Mouse (Mus musculus) urinary bladder, postnatal 4 days (tissue): Measurements from ENCODE around the gene Acaca.
A peak's percentile ranks its signal among the peaks of the same experiment; 100 is the strongest.
"Not testable (repeated sequence)": the region's sequence is repeated elsewhere in the genome, so short reads cannot be mapped to it uniquely, and the experiment has no call there.

Experiments used
- DNase-seq, 2 experiments: peaks; one replicate each; pipeline ENCODE4 v3.0.0; 2021 to 2022; ENCODE audit warnings: low spot score in 2 of 2

The Acaca gene

GRCm38 (mm10) chr11:84332860-84333259, 203.4 kb downstream of the Acaca start:
- DNase-seq: no peak

GRCm38 (mm10) chr11:84338273-84338672, 208.8 kb downstream of the Acaca start:
- DNase-seq: not testable (repeated sequence)

DNA sequence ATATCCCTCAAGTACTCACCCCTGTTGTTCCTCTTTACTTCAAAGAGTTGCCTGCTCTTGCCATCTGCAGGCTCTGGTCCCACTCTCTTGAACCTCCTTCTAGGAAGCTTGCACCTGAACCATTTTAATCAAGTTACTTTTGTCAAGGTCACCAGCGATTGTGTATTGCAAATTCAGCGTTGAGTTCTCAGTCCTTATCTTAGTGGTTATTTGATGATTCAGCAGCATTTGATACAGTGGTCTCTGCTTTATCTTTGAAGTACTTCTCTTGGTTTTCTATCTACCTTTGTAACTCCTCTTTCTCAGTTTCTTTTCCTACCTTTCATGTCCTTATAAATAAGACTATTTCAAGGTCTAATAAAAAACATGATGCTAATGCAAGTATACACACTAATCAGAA, 211.2 kb downstream of the Acaca start:
- no peak for DNase-seq

- no peak for DNase-seq
Observed at GRCm38 (mm10) chr11:84344522-84345236, 215.2 kb downstream of the Acaca start.

DNA sequence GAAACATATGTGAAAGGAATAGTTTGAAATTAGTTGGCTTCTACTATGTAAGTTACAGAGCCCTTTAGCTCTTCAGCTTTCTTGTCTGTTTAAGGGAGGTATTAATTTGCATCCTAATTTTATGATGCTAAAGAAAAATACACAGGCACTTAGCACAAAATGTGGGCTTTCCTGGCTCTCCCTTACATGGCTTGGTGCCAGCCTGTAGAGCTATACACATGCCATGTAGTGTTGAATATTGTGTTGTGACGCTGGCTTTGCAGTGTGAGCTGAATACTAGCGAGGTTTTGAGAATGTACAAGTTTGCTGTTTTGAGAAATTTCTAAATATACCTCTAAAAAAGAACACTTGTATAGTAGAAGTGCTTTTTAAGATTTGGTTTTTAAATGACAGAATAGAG, 218.3 kb downstream of the Acaca start:
- no peak for DNase-seq

DNA sequence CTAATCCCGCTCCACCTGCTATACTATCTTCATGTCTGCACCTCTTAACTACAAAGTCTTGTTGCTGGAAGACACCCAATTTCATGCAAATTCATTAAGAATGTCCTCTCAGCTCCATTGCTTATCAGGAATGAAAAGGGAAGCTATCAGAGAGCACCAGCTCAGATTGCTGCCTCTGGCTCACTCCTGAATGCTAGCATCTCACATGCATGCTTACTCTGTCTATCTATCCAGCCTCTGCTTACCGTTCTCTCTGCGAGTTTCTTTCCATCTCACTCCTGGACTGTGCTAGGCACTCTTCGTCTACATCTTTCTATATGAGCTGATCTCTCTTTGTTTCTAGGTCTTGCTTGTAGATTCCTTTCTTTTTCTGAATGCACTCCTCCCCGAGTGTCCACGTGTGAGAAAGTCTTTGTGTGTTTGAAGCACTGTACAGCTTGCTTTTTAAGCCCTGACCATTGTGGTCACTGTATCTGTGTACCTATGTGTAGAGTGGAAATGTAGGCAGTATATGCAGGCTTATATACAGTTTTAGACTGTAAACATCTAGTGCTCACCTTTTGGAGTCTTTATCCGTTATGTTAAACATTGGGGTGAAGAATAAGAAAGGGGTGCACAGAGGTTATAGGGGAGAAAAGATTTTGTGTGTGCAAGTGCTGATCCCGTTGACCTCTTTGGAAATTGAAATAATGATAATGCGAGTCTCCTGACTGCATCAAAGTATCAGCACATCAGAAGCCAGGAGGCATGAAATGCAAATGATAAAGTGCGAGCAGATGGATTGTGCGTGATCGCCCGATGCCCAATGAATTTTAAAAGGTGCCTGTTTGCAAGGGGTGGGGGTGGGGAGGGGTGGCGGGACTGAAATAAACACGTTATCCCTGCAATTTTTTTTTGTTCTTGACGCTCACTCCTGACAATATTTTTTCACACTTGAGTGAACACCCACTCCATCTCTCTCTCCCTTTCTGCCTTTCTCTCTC, 219.7 kb downstream of the Acaca start:
- no peak for DNase-seq

GRCm38 (mm10) chr11:84351150-84351549, 221.7 kb downstream of the Acaca start:
- DNase-seq: no peak

DNA sequence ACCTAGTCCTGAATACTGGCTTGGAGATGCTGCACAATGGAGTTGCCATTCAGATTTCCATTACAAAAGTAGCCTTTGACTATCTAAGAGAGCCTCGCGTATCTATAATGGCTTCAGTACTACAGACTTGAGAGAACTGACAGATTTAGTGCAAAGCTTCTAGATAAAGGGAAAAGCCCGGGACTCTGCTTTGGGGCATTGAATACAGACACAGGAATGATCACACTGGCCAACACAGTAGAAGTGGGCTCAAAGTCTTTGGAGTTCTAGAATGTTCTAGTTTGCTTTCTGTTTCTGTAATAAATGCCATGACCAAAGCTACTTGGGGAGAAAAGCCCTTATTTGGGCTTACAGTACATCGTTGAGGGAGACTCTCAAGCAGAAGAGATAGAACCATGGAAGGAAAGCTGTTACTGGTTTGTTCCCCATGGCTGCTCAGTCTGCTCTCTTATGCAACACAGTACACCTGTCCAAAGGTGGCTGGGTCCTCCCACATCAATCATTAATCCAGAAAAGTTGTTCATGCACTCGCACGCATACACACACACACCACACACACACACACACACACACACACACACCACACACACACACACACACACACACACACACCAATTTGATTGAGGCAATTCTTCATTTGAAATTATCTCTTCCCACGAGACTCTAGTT, 223.7 kb downstream of the Acaca start:
- no peak for DNase-seq

GRCm38 (mm10) chr11:84357304-84357703, 227.8 kb downstream of the Acaca start:
- no peak for DNase-seq

GRCm38 (mm10) chr11:84357771-84358170, 228.3 kb downstream of the Acaca start:
- DNase-seq: peak in 1 of 2 experiments; percentile 4

- DNase-seq: peak in 1 of 2 experiments; percentile 13
Observed at GRCm38 (mm10) chr11:84361551-84361950, 232.1 kb downstream of the Acaca start.

DNA sequence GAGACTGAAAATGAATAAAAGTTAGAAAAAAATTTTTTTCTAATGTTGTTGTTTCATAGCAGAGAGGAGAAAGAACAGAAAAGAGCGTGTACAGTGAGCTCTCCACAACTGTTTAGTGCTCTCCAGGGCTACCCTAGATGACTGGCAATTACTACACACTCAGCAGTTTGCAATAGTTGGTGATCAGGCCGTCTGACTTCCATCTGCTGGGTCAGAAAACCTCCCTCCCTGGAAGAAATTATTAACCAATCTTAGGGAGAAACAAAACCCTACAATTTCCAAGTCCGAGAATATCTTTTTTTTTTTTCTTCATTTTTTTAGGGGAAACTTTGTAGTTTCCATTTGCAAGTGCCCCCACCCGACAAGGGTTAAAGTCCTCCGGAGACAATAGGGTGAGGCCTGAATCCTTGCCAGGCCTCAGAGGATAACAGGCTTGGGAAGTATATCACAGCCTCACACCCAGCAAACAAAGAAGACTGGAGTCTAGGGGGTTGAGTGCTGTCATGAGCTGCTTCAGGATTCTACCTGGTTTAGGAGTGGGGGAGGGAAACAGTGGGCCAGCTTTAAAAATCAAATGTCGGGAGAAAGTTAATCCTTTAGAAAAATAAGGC, 233.3 kb downstream of the Acaca start:
- DNase-seq: no peak

DNA sequence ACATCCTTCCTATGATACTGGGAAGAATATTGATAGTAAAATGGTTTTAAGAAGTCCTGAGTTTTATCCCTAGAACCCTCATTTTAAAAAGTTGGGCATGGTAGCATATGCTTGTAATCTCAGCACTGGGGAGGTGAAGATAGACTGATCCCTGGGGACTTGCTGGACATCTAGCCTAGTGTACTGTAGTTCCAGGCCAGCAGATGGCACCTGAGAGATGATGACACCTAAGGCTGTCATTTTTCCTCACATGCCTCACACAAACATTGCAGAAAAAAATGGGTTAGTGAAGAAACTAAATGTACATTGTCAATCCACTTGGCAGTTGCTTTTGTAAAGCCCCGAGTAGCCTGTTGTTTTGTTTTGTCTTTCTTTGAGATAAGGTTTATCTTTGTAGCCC, 235.8 kb downstream of the Acaca start:
- no peak for DNase-seq

- no peak for DNase-seq
Observed at GRCm38 (mm10) chr11:84368902-84369301, 239.4 kb downstream of the Acaca start.

- no peak for DNase-seq
Observed at GRCm38 (mm10) chr11:84373122-84373521, 243.7 kb downstream of the Acaca start.

DNA sequence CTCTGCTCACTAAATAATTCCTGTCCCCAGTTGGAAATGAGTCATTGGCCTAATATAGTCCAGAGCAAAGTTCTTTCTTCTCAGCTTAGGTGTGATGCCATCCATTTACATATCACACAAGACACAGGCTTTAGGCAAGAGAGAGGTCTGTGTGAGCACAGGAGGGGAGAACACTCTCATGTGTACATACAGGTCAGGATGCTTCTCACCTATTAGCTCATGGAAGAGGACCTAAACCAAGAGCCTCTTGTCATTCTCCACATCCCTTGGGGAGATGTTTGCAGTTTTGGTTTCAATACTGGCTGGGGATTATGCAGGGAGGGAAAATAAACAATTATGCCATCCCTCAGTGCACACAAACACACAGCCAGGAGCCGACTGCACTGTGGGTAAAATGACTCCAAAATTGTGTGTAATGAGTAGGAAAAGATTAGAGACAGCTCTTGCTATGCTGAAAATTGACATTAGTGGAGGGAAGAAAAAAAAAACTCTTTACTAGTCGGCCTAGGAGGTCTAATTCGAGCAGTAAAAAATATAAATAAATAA, 246.6 kb downstream of the Acaca start:
- DNase-seq: no peak

DNA sequence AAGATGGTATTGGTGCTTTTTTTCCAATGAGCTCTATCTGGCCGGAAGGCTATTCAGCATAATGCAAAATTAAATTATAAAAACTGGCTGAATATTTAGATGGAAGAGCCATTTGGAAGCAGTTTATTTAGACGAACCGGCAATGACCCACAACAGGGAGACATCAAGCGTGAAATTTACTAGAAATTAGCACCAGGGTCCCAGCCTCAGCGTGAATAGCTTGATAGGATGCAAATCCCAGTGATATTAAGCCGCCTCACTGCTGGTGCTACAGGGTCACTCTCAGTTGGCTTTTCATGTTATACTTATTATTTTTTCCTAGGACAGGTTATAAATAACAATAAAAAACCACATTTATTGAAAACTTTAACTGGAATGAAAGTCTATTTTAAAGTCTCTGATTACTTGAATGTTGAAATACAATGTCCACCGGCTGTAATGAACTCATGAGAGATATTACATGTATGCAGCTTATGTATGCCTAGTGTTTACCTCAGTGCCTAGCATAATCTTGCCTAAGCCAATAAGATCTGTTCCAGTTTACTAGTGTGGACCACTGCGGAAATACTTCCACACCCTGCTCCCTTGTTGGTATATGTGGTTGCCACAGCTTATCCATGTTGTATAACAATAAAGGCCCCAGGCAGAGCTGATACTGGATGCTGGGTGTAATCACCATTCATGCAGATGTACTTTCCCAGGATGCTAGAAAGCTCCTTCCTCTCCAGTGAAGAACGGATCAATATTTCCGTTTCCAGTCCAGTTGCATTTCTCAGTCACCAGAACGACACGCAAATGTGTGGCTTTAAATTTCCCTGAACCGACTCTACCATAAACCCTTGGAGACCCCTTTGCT, 247.3 kb downstream of the Acaca start:
- no peak for DNase-seq

DNA sequence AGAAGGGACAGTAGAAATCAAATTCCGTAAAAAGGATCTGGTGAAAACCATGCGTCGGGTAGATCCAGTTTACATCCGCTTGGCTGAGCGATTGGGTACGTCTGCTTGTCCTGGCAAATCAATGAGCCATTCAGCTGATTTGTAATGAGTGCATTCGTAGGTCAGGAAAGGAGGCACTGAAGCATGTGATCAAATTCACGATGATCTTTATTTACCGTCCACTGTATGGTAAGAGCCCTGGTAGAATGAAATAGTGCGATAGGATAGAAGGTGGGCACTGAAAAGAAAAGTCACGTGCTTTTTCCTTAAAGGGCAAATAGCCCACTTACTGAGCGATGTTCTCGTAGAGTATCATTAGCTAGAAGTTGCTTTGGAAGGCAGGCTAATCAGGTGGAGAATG, 253.0 kb downstream of the Acaca start:
- no peak for DNase-seq

DNA sequence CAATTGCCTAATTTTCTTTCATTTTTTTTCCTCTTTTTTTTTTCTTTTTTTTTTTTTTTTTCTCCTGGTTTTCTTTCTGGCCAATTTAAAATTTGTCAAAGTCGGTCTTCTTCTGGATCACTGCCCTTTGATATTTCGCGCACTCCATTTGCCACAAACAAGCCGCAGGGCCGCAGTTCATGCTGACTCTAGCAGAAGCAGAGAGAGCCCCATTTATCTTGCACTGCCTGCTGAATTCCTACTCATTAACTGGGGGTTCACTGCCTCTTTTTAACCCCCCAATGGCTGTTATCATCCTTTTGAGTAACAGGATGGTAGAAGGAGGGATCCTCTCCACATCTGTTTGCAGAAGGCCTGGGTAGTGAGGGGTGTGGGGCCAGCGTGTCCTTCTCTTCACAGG, 254.4 kb downstream of the Acaca start:
- DNase-seq: no peak

GRCm38 (mm10) chr11:84389332-84389731, 259.9 kb downstream of the Acaca start:
- no peak for DNase-seq

- DNase-seq: no peak
Observed at GRCm38 (mm10) chr11:84391126-84391525, 261.7 kb downstream of the Acaca start.
